Mouse (Mus musculus): ENCODE data around the gene Ttbk1.
"Not testable (repeated sequence)": the region's sequence is repeated elsewhere in the genome, so short reads cannot be mapped to it uniquely, and the experiment has no call there.

Gene Ttbk1

GRCm38 (mm10) chr17:46487431-46487830, at the start of gene Ttbk1:
Gene Ttbk1 (minus strand): TSS chr17:46487675.
- DNase-seq (ENCODE audit: low spot score): no peak

- peak; percentile 60 for DNase-seq (ENCODE audit: low spot score)
These were observed 38.3 kb upstream of the Ttbk1 start for GRCm38 (mm10) chr17:46525579-46526307.

- no peak for DNase-seq (ENCODE audit: low spot score)
These were observed 37.6 kb upstream of the Ttbk1 start for GRCm38 (mm10) chr17:46525065-46525464.

- no peak for DNase-seq (ENCODE audit: low spot score)
These were observed 34.6 kb upstream of the Ttbk1 start for GRCm38 (mm10) chr17:46521963-46522668.

GRCm38 (mm10) chr17:46521174-46521573, 33.7 kb upstream of the Ttbk1 start:
- no peak for DNase-seq (ENCODE audit: low spot score)

- DNase-seq (ENCODE audit: low spot score): no peak
These were observed 33.0 kb upstream of the Ttbk1 start for GRCm38 (mm10) chr17:46520385-46520979.

- DNase-seq (ENCODE audit: low spot score): no peak
These were observed 32.5 kb upstream of the Ttbk1 start for GRCm38 (mm10) chr17:46519971-46520370.

GRCm38 (mm10) chr17:46513329-46513728, 25.9 kb upstream of the Ttbk1 start:
- DNase-seq (ENCODE audit: low spot score): no peak

- no peak for DNase-seq (ENCODE audit: low spot score)
These were observed 23.7 kb upstream of the Ttbk1 start for GRCm38 (mm10) chr17:46511059-46511710.

- DNase-seq (ENCODE audit: low spot score): no peak
These were observed 18.1 kb upstream of the Ttbk1 start for GRCm38 (mm10) chr17:46505617-46506016.

- no peak for DNase-seq (ENCODE audit: low spot score)
These were observed 16.6 kb upstream of the Ttbk1 start for GRCm38 (mm10) chr17:46503847-46504638.

- DNase-seq (ENCODE audit: low spot score): no peak
These were observed 15.3 kb upstream of the Ttbk1 start for GRCm38 (mm10) chr17:46502775-46503174.

- no peak for DNase-seq (ENCODE audit: low spot score)
These were observed 10.5 kb upstream of the Ttbk1 start for GRCm38 (mm10) chr17:46497956-46498355.

GRCm38 (mm10) chr17:46496623-46497434, 9.4 kb upstream of the Ttbk1 start, which contains the start of gene Dnph1:
Gene Dnph1 (plus strand): TSS chr17:46496711.
- DNase-seq (ENCODE audit: low spot score): peak; percentile 36

- not testable (repeated sequence) for DNase-seq (ENCODE audit: low spot score)
These were observed 8.6 kb upstream of the Ttbk1 start for GRCm38 (mm10) chr17:46496081-46496480.

- no peak for DNase-seq (ENCODE audit: low spot score)
These were observed 8.0 kb upstream of the Ttbk1 start for GRCm38 (mm10) chr17:46495486-46495885.

GRCm38 (mm10) chr17:46486995-46487394, 480 bp downstream of the Ttbk1 start:
- no peak for DNase-seq (ENCODE audit: low spot score)

- DNase-seq (ENCODE audit: low spot score): no peak
These were observed 3.0 kb downstream of the Ttbk1 start for GRCm38 (mm10) chr17:46484461-46484875.

- DNase-seq (ENCODE audit: low spot score): no peak
These were observed 3.4 kb downstream of the Ttbk1 start for GRCm38 (mm10) chr17:46484021-46484431.

- DNase-seq (ENCODE audit: low spot score): peak; percentile 12
These were observed 3.9 kb downstream of the Ttbk1 start for GRCm38 (mm10) chr17:46483561-46484001.

- no peak for DNase-seq (ENCODE audit: low spot score)
These were observed 10.2 kb downstream of the Ttbk1 start for GRCm38 (mm10) chr17:46477286-46477685.
